Mouse (Mus musculus) layer of hippocampus, adult 9-10 months (tissue): ENCODE measurements around the gene Crtc2.

Experiments used
- DNase-seq: peaks from one replicate; pipeline ENCODE4 v3.0.0; 2022; ENCODE audit warnings: low spot score

Crtc2 gene

GRCm38 (mm10) chr3:90309589-90309988, 55.6 kb downstream of the Crtc2 start:
- no peak for DNase-seq

- DNase-seq, result no peak
Measured at GRCm38 (mm10) chr3:90313367-90313766, 59.4 kb downstream of the Crtc2 start.
